Mouse (Mus musculus) layer of hippocampus, adult 9-10 months (tissue): ENCODE measurements around the gene Fam50a.

Experiments used
- DNase-seq: peaks from one replicate; pipeline ENCODE4 v3.0.0; 2022; ENCODE audit warnings: low spot score

Fam50a gene

GRCm38 (mm10) chrX:74312540-74313464 is at the start of gene Fam50a:
Gene Fam50a (plus strand): TSS chrX:74313033.
- peak; percentile 31 for DNase-seq

- no peak for DNase-seq
Observed at GRCm38 (mm10) chrX:74269736-74270061, 43.1 kb upstream of the Fam50a start.

- peak; percentile 92 for DNase-seq
Observed at GRCm38 (mm10) chrX:74270062-74270901, 42.6 kb upstream of the Fam50a start, which contains the start of gene Rpl10. Gene Rpl10 (plus strand): TSS chrX:74270812.

GRCm38 (mm10) chrX:74270902-74271551 is 41.8 kb upstream of the Fam50a start:
- no peak for DNase-seq

- DNase-seq: no peak
Observed at GRCm38 (mm10) chrX:74273422-74274322, 39.2 kb upstream of the Fam50a start.

- DNase-seq: no peak
Observed at GRCm38 (mm10) chrX:74277916-74278315, 34.9 kb upstream of the Fam50a start.

- no peak for DNase-seq
Observed at GRCm38 (mm10) chrX:74281041-74281731, 31.6 kb upstream of the Fam50a start.

GRCm38 (mm10) chrX:74281732-74282394 is 31.0 kb upstream of the Fam50a start, which contains the start of the genes Taz and Dnase1l1:
Gene Taz (plus strand): TSS chrX:74281912.
Gene Dnase1l1 (minus strand): TSS chrX:74282337.
- peak; percentile 24 for DNase-seq

- DNase-seq: peak; percentile 65
Observed at GRCm38 (mm10) chrX:74282395-74283091, 30.3 kb upstream of the Fam50a start.

GRCm38 (mm10) chrX:74283092-74283437 is 29.8 kb upstream of the Fam50a start:
- no peak for DNase-seq

- DNase-seq: no peak
Observed at GRCm38 (mm10) chrX:74293431-74293830, 19.4 kb upstream of the Fam50a start.

- DNase-seq: peak; percentile 87
Observed at GRCm38 (mm10) chrX:74296538-74297448, 16.0 kb upstream of the Fam50a start, which contains the start of gene Atp6ap1. Gene Atp6ap1 (plus strand): TSS chrX:74297097.

GRCm38 (mm10) chrX:74298348-74298747 is 14.5 kb upstream of the Fam50a start:
- DNase-seq: no peak

GRCm38 (mm10) chrX:74299721-74300120 is 13.1 kb upstream of the Fam50a start:
- DNase-seq: no peak

GRCm38 (mm10) chrX:74304867-74305700 is 7.7 kb upstream of the Fam50a start, which contains the start of gene Gdi1:
Gene Gdi1 (plus strand): TSS chrX:74304998.
- no peak for DNase-seq

- no peak for DNase-seq
Observed at GRCm38 (mm10) chrX:74328725-74329161, 15.9 kb downstream of the Fam50a start, which contains the start of gene Plxna3. Gene Plxna3 (plus strand): TSS chrX:74329066.

GRCm38 (mm10) chrX:74329215-74329671 is 16.4 kb downstream of the Fam50a start:
- DNase-seq: no peak
